Mouse (Mus musculus): ENCODE data around the gene Sarm1. TPM values are rescaled to one million over a fixed set of nuclear protein-coding genes. Genes with fewer than 3 reads are reported as not detected.

Gene Sarm1
- total RNA-seq, 4 experiments from 2014 or later = 32.1 to 36.7 (median 33.1) TPM

DNA sequence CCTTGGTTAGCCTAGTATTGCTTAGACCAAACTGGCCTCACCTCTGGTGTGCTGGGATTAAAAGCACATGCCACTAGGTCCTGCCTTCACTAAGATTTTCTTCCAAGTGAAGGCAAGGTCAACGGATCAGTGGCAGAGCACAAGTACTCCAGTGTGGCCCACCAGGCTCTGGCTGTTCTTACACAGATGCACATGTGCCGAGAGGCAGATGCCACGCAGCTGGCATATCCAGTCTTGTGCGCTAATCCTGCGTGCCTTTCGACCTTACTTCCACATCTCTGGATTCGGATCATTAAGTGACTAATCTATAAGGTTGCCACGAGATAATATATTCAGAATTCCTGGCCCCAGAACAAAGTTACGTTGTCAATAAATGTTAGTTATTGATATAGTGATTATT is 32.4 kb downstream of the Sarm1 start:
- DNase-seq (ENCODE audit: low spot score in 2 of 2) = no peak

DNA sequence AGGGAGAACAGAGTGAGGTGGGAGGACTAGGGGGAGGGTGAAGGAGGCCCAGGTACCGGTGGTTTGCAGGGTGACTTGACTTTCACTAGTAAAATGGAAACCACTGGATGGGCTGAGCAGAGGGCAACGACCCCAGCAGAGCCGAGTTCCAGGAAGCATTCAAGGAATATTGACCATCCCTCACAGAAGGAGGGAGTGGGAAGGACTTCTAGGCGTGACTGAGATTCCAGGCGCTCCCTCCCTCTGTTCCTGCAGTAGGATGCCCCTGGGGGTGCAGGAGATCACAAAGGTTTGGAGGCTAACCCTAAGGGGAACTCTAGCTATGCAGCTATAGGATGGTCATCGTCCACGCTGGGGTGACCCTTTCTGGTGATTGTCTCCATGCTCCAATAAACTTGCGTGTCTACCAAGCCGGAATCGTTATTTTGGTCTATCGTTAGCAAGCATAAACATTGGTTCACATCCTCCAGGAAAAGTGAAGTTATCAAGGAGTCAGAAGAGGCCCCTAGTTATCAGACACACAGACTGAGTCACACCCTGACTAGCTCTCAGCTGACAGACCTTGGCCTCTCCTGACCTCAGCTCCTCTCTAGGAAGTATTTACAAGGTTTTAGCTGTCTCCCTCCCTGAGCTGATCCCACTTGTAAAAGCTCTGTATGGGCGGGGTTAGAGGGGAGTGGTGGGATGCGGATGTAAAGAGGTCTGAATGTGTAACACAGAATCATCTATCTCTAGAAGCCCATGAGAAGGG is 34.1 kb downstream of the Sarm1 start:
- no peak for DNase-seq (ENCODE audit: low spot score in 2 of 2)

DNA sequence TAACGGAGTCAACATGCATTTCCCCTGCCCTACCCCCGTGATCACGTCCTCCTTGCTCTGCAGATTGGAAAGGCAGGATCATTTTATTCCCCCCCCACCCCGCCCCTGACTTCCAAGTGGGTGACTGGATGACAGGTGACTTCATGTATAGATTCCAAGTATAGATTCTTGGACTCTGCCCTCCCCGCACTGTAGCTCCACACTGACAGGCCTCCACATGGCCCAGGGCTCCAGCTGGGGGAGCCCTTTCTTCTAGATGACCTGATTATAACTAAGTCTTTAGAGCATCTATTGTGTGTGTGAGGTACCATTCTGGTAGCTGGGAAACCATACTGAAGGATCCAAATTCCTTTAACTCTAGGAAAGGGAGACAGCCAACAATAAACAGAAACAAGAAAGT is 34.9 kb downstream of the Sarm1 start:
- DNase-seq (ENCODE audit: low spot score in 2 of 2) = no peak

DNA sequence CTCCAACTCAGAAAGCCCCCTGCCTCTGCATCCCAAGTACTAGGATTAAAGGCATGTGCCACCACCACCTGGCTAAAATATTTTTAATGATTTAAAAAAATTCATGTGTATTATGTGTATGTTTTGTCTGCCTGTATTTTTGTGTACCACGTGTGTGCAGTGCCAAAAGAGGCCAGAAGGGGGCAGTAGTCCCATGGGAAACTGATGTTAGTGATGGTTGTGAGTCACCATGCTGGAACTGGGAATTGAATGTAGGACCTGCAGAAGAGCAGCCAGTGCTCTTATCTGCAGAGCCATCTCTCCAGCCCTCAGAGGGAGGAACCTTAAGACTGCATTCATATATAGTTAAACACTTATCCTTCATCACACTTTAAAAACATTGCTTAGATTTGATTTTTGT is 35.7 kb downstream of the Sarm1 start:
- DNase-seq (ENCODE audit: low spot score in 2 of 2) = no peak

GRCm38 (mm10) chr11:78458740-78459139 is 38.8 kb downstream of the Sarm1 start:
- DNase-seq (ENCODE audit: low spot score in 2 of 2) = no peak

GRCm38 (mm10) chr11:78455308-78455707 is 42.2 kb downstream of the Sarm1 start:
- DNase-seq (ENCODE audit: low spot score in 2 of 2) = no peak

DNA sequence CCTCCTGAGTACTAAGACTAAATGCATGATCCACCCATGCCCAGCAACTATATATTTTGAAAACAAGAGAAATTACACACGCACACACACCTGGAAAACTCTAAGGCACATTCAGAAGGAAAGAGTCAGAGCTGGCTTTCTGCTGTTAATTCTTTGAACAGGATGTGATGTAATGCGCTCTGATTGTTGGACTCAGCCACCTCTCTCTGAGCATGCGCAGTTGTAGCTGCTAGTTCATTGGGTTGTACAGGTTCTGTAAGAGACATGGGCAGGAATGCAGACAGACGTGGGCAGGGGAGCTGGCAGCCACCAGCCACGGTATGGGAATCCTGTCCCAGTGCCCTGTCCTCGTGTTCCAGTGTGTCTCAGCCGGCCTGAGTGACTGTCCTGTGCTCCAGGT is 43.3 kb downstream of the Sarm1 start:
- no peak for DNase-seq (ENCODE audit: low spot score in 2 of 2)

- DNase-seq (ENCODE audit: low spot score in 2 of 2) = no peak
These were observed 43.9 kb downstream of the Sarm1 start for GRCm38 (mm10) chr11:78453675-78454074.

DNA sequence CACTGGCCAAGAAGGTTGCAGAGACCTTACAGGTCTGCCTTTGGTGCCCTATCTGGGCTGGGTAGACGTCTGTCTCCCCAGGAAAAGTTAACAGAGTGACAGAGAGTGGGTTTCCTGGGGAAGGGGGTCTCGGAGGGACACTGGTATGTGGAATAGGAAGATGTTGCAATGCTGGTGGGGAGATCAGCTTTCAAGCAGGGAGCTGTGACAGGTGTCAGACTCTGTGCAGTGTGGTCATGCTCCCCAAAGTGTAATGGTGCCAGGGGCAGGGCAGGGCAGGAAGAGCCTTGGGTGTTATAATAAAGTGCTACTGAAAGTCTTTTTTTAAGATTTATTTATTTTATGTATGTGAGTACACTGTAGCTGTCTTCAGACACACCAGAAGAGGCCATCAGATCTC is 47.2 kb downstream of the Sarm1 start:
- DNase-seq (ENCODE audit: low spot score in 2 of 2) = no peak

- no peak for DNase-seq (ENCODE audit: low spot score in 2 of 2)
These were observed 49.3 kb downstream of the Sarm1 start for GRCm38 (mm10) chr11:78448242-78448641.

- no peak for DNase-seq (ENCODE audit: low spot score in 2 of 2)
These were observed 50.4 kb downstream of the Sarm1 start for GRCm38 (mm10) chr11:78447168-78447567.

GRCm38 (mm10) chr11:78443115-78443514 is 54.4 kb downstream of the Sarm1 start:
- DNase-seq (ENCODE audit: low spot score in 2 of 2) = no peak

- DNase-seq (ENCODE audit: low spot score in 2 of 2) = no peak
These were observed 59.1 kb downstream of the Sarm1 start for GRCm38 (mm10) chr11:78438399-78438930.

- no peak for DNase-seq (ENCODE audit: low spot score in 2 of 2)
These were observed 60.4 kb downstream of the Sarm1 start for GRCm38 (mm10) chr11:78437182-78437581.

- DNase-seq (ENCODE audit: low spot score in 2 of 2) = no peak
These were observed 61.7 kb downstream of the Sarm1 start for GRCm38 (mm10) chr11:78435776-78436349.

DNA sequence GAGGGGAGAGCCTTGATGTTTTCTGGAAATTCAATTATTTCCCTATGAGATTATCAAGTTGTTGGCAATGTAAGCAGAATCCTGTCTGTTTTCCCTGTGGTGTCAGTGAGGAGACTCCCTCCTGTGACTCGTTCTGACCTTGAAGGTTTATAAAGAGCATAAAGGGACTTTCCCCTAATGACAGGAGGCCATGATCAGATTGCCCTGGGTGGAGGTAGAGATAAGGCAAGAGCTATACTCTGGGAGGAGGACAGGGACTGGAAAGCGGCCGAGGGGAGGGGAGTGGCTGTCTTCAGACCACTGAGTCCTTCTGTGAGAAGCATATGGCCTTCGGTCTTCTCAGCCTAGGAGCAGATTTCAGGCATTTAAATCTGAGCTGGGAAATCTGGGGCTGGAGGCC is 63.5 kb downstream of the Sarm1 start:
- no peak for DNase-seq (ENCODE audit: low spot score in 2 of 2)

DNA sequence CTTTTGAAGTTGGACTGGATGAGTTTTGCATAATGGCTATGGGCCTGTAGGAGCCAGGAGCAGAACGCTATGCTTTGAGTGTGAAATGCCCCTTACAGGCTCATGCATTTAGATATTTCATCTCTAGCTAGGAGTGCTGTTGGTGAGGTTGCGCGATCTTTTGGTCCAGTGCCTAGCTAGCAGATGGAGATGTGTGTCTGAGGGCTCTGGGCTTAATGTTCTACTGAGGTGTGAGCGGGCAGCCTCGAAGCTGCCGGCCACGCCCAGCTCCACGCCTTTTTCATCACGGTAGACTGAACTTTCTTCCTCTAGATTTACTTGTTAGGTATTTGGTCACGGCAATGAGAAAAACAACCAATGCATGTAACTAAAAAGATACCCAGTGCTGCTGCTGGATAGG is 66.4 kb downstream of the Sarm1 start:
- DNase-seq (ENCODE audit: low spot score in 2 of 2) = no peak

- DNase-seq (ENCODE audit: low spot score in 2 of 2) = no peak
These were observed 67.2 kb downstream of the Sarm1 start for GRCm38 (mm10) chr11:78430195-78430878.

DNA sequence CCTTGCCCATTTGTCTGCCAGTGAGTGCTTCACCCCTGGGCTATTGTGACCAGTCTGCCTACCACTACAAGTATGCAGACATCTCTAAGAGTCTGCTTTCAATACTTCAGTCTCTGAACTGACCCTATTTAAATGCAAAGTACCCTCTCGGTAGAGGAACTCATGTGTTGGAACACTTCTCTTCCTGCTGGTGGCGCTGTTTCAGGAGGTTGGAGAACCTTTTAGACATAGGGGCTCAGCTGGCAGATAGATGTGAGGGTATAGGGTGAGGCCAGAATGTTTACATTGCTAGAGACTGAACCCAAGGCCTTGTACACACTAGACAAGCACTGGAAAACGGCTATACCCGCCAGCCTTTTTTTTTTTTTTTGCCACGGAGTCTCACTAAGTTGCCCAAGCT is 69.2 kb downstream of the Sarm1 start:
- no peak for DNase-seq (ENCODE audit: low spot score in 2 of 2)

DNA sequence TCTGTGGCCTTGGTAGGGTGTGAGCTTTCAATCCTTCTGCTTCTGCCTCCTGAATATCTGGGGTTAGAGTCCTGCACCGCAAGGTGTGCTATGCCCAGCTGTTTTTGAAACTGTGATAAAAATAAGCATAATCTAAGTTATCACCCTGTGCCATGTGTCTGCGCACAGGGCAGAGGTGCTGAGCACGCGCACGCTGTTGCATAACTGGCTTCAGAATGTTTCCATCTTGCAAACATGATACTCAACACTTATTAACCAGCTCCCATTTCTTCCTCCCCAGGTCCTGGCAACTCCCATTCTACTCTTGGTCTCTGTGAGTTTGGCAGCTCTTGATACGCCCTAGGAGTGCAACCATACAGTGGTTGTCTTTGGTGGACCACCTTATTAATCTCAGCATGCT is 69.9 kb downstream of the Sarm1 start:
- DNase-seq (ENCODE audit: low spot score in 2 of 2) = no peak

DNA sequence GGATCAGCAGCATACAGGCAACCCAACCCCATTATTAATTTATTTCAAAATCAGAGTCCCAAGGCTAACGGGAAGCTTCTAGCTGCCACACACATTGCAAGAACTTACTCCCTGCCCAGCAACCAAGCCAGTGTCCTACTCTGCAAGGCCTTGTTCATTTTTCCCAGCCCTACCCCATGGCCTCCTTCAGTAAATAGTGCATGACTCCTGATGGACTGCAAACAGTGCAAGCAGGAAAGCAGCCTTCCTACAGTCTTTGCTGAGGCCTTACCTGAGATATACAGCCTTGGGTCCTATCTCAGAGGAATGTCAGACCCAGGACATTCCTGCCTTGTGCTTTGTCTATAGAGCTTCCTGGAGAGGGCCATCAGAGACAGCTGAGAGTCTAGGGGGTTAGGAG is 72.0 kb downstream of the Sarm1 start:
- no peak for DNase-seq (ENCODE audit: low spot score in 2 of 2)

DNA sequence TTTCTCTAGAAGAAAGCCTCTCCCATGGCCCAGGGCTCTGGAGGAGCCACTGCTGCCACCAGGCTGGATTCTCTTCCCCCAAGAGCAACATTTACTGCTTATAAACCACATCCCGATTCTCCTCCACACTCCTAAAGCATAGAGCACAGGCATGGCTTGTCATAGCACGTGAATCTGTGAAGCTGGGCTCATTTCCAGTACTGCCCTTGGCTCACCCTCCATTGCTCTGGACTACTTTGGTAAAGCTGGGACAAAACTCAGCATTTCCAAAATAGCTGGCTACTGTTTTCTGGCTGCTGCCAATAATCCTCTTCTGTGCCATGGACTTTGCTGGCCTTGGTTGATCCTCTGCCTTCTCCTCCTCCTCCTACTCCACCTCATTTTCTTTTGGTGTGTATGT is 73.2 kb downstream of the Sarm1 start:
- DNase-seq (ENCODE audit: low spot score in 2 of 2) = no peak
